Mouse (Mus musculus) midbrain, embryonic 15.5 days (tissue): ENCODE measurements at regions not wholly inside any gene's neighbourhood (a gene's known extent, or its start where the extent isn't known, plus 50 kb on each side); places are given as distances from the start of the nearest gene placed in this dataset.

Source experiments
- ATAC-seq: fragments of 200-750 bp; cut with Nextera tagmentation; replicated peaks from 2 replicates; pipeline ENCODE4 v1.8.0; 2017; ENCODE audit warnings: moderate TSS enrichment
- H3K27ac ChIP-seq: fragments of 300-500 bp; sonication (generic); 2 replicates; pipeline ENCODE4 v1.5.1; 2015; ENCODE audit warnings: mild to moderate bottlenecking, inconsistent platforms
- H3K27me3 ChIP-seq: fragments of 300-500 bp; sonication (generic); replicated peaks from 2 replicates; pipeline ENCODE4 v1.6.1; 2015; ENCODE audit warnings: inconsistent platforms
- H3K36me3 ChIP-seq: fragments of 300-500 bp; sonication (generic); replicated peaks from 2 replicates; pipeline ENCODE4 v1.6.1; 2015; ENCODE audit warnings: inconsistent platforms
- H3K4me1 ChIP-seq: fragments of 300-500 bp; sonication (generic); 2 replicates; pipeline ENCODE4 v1.6.1; 2015; ENCODE audit warnings: inconsistent platforms
- H3K4me2 ChIP-seq: fragments of 300-500 bp; sonication (generic); 2 replicates; pipeline ENCODE4 v1.6.1; 2015; ENCODE audit warnings: inconsistent platforms, mild to moderate bottlenecking, moderate library complexity
- H3K4me3 ChIP-seq: fragments of 300-500 bp; sonication (generic); 2 replicates; pipeline ENCODE4 v1.5.1; 2015; ENCODE audit warnings: mild to moderate bottlenecking, inconsistent platforms
- H3K9ac ChIP-seq: fragments of 300-500 bp; sonication (generic); 2 replicates; pipeline ENCODE4 v1.6.1; 2015; ENCODE audit warnings: mild to moderate bottlenecking, inconsistent platforms
- H3K9me3 ChIP-seq: fragments of 300-500 bp; sonication (generic); 2 replicates; pipeline ENCODE4 v1.6.1; 2016; ENCODE audit warnings: inconsistent platforms
- WGBS: fragments of 180-500 bp; shearing (Covaris S2); methylation state at CpG from one replicate; pipeline ENCODE4 v1.1.7; 2015; ENCODE audit warnings: mixed read lengths; 5-methylcytosine and 5-hydroxymethylcytosine counted together

DNA sequence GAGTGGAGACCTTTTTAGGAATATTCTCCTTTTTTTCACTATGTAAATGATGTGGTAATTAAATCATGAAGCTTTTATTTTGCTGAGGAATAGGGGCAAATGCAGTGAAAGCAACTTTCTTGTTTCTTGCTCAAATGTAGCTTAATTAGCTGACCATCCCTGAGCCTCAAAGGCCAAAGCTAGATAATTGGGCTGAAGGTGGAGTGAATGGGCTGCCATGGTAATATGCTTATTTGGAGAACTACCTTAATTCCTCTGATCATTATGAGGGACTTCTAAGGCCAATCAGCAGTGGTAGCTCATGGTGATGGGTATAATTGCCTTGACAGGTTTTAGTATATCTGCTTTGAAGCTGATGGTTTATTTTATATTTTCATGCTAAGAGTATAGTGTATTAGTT is 702.5 kb upstream of the Alcam start:
- no peak overlapping the region for H3K4me3 ChIP-seq
- no peak overlapping the region for H3K9ac ChIP-seq
- H3K4me2 ChIP-seq = no peak overlapping the region
- H3K9me3 ChIP-seq = no peaks in the 10 kb centered on the region
- H3K36me3 ChIP-seq = no peaks in the 10 kb centered on the region
- H3K4me1 ChIP-seq = no peaks in the 10 kb centered on the region
- no peak overlapping the region for H3K27ac ChIP-seq
- no peak for ATAC-seq
- H3K27me3 ChIP-seq = no peaks in the 10 kb centered on the region

DNA sequence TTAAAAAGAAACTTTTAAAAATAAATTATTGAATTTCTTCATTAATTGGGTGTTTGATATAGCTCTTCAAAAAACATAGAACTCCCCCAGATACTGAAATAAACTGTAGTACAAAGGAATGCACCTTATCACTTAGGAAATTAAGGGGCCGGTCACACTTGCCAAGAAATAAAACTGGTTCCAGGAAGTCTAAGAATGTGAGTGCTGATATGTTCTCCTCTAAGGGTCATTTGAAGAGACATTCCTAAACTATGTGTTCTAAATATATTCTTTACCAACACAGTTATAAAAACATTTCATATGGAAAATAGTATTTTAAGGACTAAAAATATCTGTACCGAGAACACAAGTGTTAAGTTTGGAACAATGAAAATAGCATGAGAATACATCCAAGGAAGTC is 676.8 kb upstream of the Alcam start:
- ATAC-seq = no peak
- Histone ChIP-seq H3K4me3 (no peak overlapping the region), H3K9ac (no peak overlapping the region), H3K27me3 (no peaks in the 10 kb centered on the region), H3K4me1 (no peaks in the 10 kb centered on the region), H3K9me3 (no peaks in the 10 kb centered on the region), H3K36me3 (no peaks in the 10 kb centered on the region), H3K27ac (no peak overlapping the region), H3K4me2 (no peak overlapping the region)
- WGBS = 95% methylated on average over 2 of the region's 2 CpGs

GRCm38 (mm10) chr16:53108726-53109125 is 654.9 kb upstream of the Alcam start:
- H3K36me3 ChIP-seq = no peaks in the 10 kb centered on the region
- no peak for ATAC-seq
- H3K9me3 ChIP-seq = no peaks in the 10 kb centered on the region
- H3K4me2 ChIP-seq = no peak overlapping the region
- H3K4me1 ChIP-seq = no peaks in the 10 kb centered on the region
- H3K9ac ChIP-seq = no peak overlapping the region
- no peak overlapping the region for H3K4me3 ChIP-seq
- WGBS = 72% methylated on average over 3 of the region's 3 CpGs
- no peaks in the 10 kb centered on the region for H3K27me3 ChIP-seq
- no peak overlapping the region for H3K27ac ChIP-seq

GRCm38 (mm10) chr16:53095396-53095929 is 641.6 kb upstream of the Alcam start:
- Histone ChIP-seq H3K27me3 (no peaks in the 10 kb centered on the region), H3K27ac (no peak overlapping the region), H3K9ac (no peak overlapping the region), H3K4me1 (no peaks in the 10 kb centered on the region), H3K36me3 (no peaks in the 10 kb centered on the region), H3K4me2 (no peak overlapping the region), H3K9me3 (no peaks in the 10 kb centered on the region), H3K4me3 (no peak overlapping the region)
- ATAC-seq = no peak
- 72% methylated on average over 2 of the region's 2 CpGs for WGBS

DNA sequence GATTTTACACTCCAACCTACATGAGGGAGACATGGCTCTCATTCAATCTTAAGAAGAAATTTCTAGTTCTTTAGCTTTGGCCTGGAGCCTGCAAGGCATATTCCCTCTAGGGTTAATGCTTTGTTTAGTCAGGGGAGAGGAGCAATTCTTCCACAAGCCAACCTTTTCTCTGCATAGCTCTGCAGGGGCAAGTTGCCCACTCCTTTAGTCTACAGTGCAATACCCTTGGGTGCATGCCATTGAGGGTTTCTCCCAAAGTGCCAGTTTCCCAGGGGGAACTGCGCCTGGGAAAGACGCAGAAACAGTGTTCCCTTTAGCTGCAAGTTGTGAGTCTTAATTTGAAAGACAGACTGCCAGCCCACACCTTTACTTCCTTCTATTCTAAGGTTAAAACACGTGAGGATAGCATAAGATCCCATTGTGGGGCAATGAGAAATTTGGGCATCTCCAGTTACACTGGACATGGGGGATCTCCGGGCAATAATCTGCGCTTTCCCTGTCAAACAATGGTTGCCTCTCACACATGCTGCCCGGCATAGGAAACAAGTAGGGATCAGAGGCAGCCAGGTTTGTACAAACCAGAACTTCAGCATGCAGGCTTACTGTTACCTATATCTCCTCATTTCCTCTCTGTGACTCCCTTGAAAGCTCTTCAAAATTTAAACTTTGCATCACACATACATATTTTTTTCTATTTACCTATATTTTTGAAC is 620.1 kb upstream of the Alcam start:
- Histone ChIP-seq H3K9ac (no peak overlapping the region), H3K4me3 (no peak overlapping the region), H3K27ac (no peak overlapping the region), H3K4me2 (no peak overlapping the region), H3K36me3 (no peaks in the 10 kb centered on the region), H3K9me3 (no peaks in the 10 kb centered on the region), H3K27me3 (no peaks in the 10 kb centered on the region), H3K4me1 (peaks cover 3% of the 10 kb centered on the region; the same call in 1 of the 2 replicates)
- ATAC-seq = peak; percentile 91
- 64% methylated on average over 6 of the region's 6 CpGs for WGBS

- no peak overlapping the region for H3K9ac ChIP-seq
- H3K36me3 ChIP-seq = no peaks in the 10 kb centered on the region
- H3K4me3 ChIP-seq = no peak overlapping the region
- no peak for ATAC-seq
- no peak overlapping the region for H3K27ac ChIP-seq
- no peaks in the 10 kb centered on the region for H3K9me3 ChIP-seq
- peaks cover 3% of the 10 kb centered on the region; the same call in 1 of the 2 replicates for H3K4me1 ChIP-seq
- no peak overlapping the region for H3K4me2 ChIP-seq
- 69% methylated on average over 9 of the region's 9 CpGs for WGBS
- no peaks in the 10 kb centered on the region for H3K27me3 ChIP-seq
These were observed 618.2 kb upstream of the Alcam start for GRCm38 (mm10) chr16:53071887-53072682.

- Histone ChIP-seq H3K4me2 (no peak overlapping the region), H3K36me3 (no peaks in the 10 kb centered on the region), H3K4me1 (no peaks in the 10 kb centered on the region), H3K9ac (no peak overlapping the region), H3K4me3 (no peak overlapping the region), H3K27me3 (no peaks in the 10 kb centered on the region), H3K9me3 (no peaks in the 10 kb centered on the region), H3K27ac (no peak overlapping the region)
- ATAC-seq = no peak
- 84% methylated on average over 3 of the region's 3 CpGs for WGBS
These were observed 610.3 kb upstream of the Alcam start for GRCm38 (mm10) chr16:53064151-53064550.

DNA sequence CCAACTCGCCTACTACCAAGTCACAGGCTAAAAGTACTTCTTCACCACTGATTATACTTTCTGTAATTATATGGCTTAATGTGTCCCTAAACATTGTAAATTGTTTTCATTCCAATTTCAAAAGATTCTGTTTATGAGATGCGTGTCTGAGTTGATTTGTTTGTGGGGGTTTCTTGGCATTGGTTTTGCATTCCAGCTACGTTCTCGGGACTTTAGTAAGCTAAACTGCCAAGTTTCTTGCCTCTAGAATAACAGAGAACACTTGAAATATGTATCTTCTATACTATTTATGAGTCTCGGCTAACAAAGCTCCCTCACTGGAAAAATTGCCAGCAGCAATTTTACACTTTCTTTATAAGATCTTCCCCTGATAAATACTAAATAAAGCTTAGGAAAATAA is 609.2 kb upstream of the Alcam start:
- Histone ChIP-seq H3K9me3 (no peaks in the 10 kb centered on the region), H3K4me2 (no peak overlapping the region), H3K27ac (no peak overlapping the region), H3K4me3 (no peak overlapping the region), H3K4me1 (no peaks in the 10 kb centered on the region), H3K27me3 (no peaks in the 10 kb centered on the region), H3K9ac (no peak overlapping the region), H3K36me3 (no peaks in the 10 kb centered on the region)
- ATAC-seq = no peak
- 74% methylated on average over 5 of the region's 5 CpGs for WGBS

GRCm38 (mm10) chr16:53026056-53026455 is 572.2 kb upstream of the Alcam start:
- no peak overlapping the region for H3K4me2 ChIP-seq
- H3K4me1 ChIP-seq = no peaks in the 10 kb centered on the region
- H3K36me3 ChIP-seq = no peaks in the 10 kb centered on the region
- H3K4me3 ChIP-seq = no peak overlapping the region
- H3K27me3 ChIP-seq = no peaks in the 10 kb centered on the region
- H3K9ac ChIP-seq = no peak overlapping the region
- ATAC-seq = no peak
- no peaks in the 10 kb centered on the region for H3K9me3 ChIP-seq
- 67% methylated on average over 1 of the region's 1 CpGs for WGBS
- no peak overlapping the region for H3K27ac ChIP-seq

GRCm38 (mm10) chr16:53011847-53012246 is 558.0 kb upstream of the Alcam start:
- Histone ChIP-seq H3K9ac (no peak overlapping the region), H3K4me3 (no peak overlapping the region), H3K4me1 (no peaks in the 10 kb centered on the region), H3K36me3 (no peaks in the 10 kb centered on the region), H3K27ac (no peak overlapping the region), H3K9me3 (no peaks in the 10 kb centered on the region), H3K27me3 (no peaks in the 10 kb centered on the region), H3K4me2 (no peak overlapping the region)
- 58% methylated on average over 1 of the region's 1 CpGs for WGBS
- ATAC-seq = no peak

DNA sequence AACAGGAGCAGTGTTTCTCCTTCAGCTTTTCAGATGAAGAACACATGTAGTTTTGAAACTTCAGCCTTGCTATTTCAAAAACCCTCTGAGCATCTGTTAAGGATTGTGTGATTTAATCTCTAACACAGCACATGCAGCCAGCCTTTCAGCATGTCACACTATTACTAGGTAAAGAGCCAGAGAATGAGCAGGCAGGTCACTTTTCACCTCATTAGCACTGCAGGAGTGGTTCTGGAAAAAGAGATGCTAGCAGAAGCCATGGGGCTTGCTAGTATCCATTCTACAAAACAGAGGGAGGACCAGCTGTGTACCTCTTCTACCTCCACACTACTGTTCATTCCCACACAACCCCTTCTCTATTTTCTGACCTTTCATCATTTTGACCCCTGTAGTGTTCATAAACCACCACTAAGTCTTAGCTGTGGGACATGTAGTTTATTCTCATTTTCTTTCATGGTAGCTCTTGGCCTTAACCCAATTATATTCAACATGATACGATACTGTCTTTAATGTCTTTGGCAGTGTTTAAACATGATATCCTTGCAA is 535.1 kb upstream of the Alcam start:
- Histone ChIP-seq H3K36me3 (no peaks in the 10 kb centered on the region), H3K9ac (no peak overlapping the region), H3K4me1 (no peaks in the 10 kb centered on the region), H3K4me2 (no peak overlapping the region), H3K9me3 (no peaks in the 10 kb centered on the region), H3K27me3 (no peaks in the 10 kb centered on the region), H3K4me3 (no peak overlapping the region), H3K27ac (no peak overlapping the region)
- peak; percentile 48; the same call in 1 of the 2 replicates for ATAC-seq
- 84% methylated on average over 1 of the region's 1 CpGs for WGBS

GRCm38 (mm10) chr16:52984336-52984735 is 530.5 kb upstream of the Alcam start:
- Histone ChIP-seq H3K9ac (no peak overlapping the region), H3K4me3 (no peak overlapping the region), H3K4me1 (no peaks in the 10 kb centered on the region), H3K4me2 (no peak overlapping the region), H3K27ac (no peak overlapping the region), H3K9me3 (no peaks in the 10 kb centered on the region), H3K27me3 (no peaks in the 10 kb centered on the region), H3K36me3 (no peaks in the 10 kb centered on the region)
- WGBS = 36% methylated on average over 1 of the region's 1 CpGs
- ATAC-seq = peak; percentile 78
